Mouse (Mus musculus) heart, adult 2 months (tissue): ENCODE measurements around the gene Frg2f1. TPM values are rescaled to one million over a fixed set of nuclear protein-coding genes. Genes with fewer than 3 reads are reported as not detected.

Experiments
- DNase-seq, 2 experiments: peaks; one replicate each; pipeline ENCODE4 v3.0.0; 2021
- H3K27ac ChIP-seq: fragments of 200-600 bp; 2 replicates; pipeline ENCODE4 v1.8.1; 2022
- H3K27me3 ChIP-seq: fragments of 200-500 bp; 2 replicates; pipeline ENCODE4 v1.6.1; 2012; ENCODE audit warnings: mild to moderate bottlenecking, low read length, inconsistent platforms, mixed read lengths; ENCODE audit not compliant: control insufficient read depth, insufficient read depth
- H3K36me3 ChIP-seq: fragments of 200-500 bp; 2 replicates; pipeline ENCODE4 v1.6.1; 2012; ENCODE audit warnings: low read length, inconsistent platforms; ENCODE audit not compliant: control insufficient read depth, insufficient read depth
- H3K4me1 ChIP-seq: fragments of 200-500 bp; 2 replicates; pipeline ENCODE4 v1.6.1; 2011; ENCODE audit warnings: low read length; ENCODE audit not compliant: control insufficient read depth, insufficient read depth
- H3K4me3 ChIP-seq: fragments of 200-600 bp; 2 replicates; pipeline ENCODE4 v1.8.1; 2022
- H3K79me2 ChIP-seq: fragments of 200-500 bp; replicated peaks from 2 replicates; pipeline ENCODE4 v1.6.1; 2012; ENCODE audit warnings: mild to moderate bottlenecking, inconsistent platforms, low read length, moderate library complexity, mixed read lengths; ENCODE audit not compliant: control insufficient read depth, insufficient read depth
- H3K9ac ChIP-seq: fragments of 200-500 bp; 2 replicates; pipeline ENCODE4 v1.6.1; 2012; ENCODE audit warnings: low read depth, mild to moderate bottlenecking, control low read depth, inconsistent platforms, low read length, mixed read lengths
- CTCF ChIP-seq: fragments of 200-600 bp; IDR thresholded peaks from 2 replicates; pipeline ENCODE4 v1.8.1; 2022; ENCODE audit warnings: antibody characterized with exemption, mild to moderate bottlenecking, moderate library complexity
- EP300 ChIP-seq: fragments of 200-500 bp; IDR thresholded peaks from 2 replicates; pipeline ENCODE4 v1.6.1; 2011; ENCODE audit warnings: low read depth, low read length, control low read depth; ENCODE audit not compliant: insufficient read depth
- POLR2A ChIP-seq: fragments of 200-500 bp; IDR thresholded peaks from 2 replicates; pipeline ENCODE4 v1.6.1; 2011; ENCODE audit warnings: mild to moderate bottlenecking, low read depth, low read length, control low read depth; ENCODE audit not compliant: insufficient read depth
- WGBS: fragments of 180-500 bp; shearing (Covaris S2); methylation state at CpG from one replicate; pipeline ENCODE4 v1.1.7; 2018; 5-methylcytosine and 5-hydroxymethylcytosine counted together
- intact Hi-C: fragments of 180-260 bp; cut with DNase I; formaldehyde crosslinking; loops from one replicate; pipeline ENCODE4 v1.15.1; 2025
- polyA plus RNA-seq: library from polyadenylated mRNA; depleted of rRNA; stranded (reverse); fragments of >200 nt; gene quantifications from 2 replicates; pipeline ENCODE4 v1.2.3, GENCODE M21; 2012
- total RNA-seq, 2 experiments: library from RNA; stranded (reverse); gene quantifications; 2 replicates each; pipeline ENCODE4 v1.2.3; 2021

The Frg2f1 gene
- total and polyA plus RNA-seq, 3 experiments: 3.8 to 6.7 (median 6.3) TPM

DNA sequence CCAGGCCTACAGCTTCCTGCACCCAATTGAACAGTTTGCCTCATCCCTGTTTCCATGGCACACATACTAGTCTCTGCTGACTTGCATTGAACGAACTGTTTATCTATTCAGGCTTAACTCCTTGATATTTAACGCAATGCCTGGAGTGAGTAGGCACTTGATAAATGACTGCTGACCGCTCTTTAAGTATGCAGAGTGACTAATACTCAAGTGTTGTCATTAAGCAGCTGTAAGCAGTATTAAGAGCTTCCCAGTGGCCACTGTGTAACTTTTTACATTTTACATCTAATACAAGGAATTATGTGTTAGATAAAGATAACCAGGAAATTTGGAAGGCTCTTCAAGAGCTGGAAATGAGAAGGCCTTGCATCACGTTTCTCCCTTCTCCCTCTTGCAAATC lies 4.2 kb downstream of the Frg2f1 start:
- no peak overlapping the region for H3K27ac ChIP-seq
- intact Hi-C loops: loop anchor here (5.0 kb wide), 2 partner anchors 92 to 288 kb away; no protein-coding TSS in a partner anchor
- H3K4me3 ChIP-seq: no peak overlapping the region
- DNase-seq: no peak
- WGBS: 49% methylated on average over 4 of the region's 4 CpGs
- peaks cover 4% of the 10 kb centered on the region for H3K4me1 ChIP-seq
- no peaks in the 10 kb centered on the region; the same call in none of the 2 replicates for H3K79me2 ChIP-seq
- no peaks in the 10 kb centered on the region for H3K36me3 ChIP-seq
- no peaks in the 10 kb centered on the region for H3K27me3 ChIP-seq
- TF ChIP-seq CTCF (no peak), POLR2A (no peak)
- no peak overlapping the region for H3K9ac ChIP-seq

DNA sequence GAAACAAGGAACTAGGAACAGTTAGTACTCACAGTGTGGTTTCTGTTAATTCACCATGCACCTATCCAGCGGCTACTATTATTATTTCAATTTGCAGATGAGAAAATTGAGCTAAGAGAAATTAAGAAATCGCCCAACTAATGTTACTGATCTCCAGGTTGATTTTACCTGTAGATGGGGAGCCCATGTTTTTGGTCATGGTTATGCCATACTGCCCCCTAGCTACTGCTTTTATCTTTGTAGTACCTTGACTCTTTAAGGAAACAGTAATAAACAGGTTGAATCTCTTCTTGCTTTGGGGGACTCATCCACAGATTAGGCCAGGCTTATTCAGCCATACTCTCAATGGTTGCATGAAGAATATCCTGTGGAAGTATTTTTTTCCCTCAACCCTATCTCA lies 7.5 kb downstream of the Frg2f1 start:
- Histone ChIP-seq H3K36me3 (no peaks in the 10 kb centered on the region), H3K4me1 (no peaks in the 10 kb centered on the region), H3K79me2 (no peaks in the 10 kb centered on the region), H3K4me3 (no peak overlapping the region), H3K27ac (no peak overlapping the region), H3K27me3 (no peaks in the 10 kb centered on the region), H3K9ac (no peak overlapping the region)
- TF ChIP-seq EP300 (no peak), CTCF (peak; percentile 67)
- intact Hi-C loops: loop anchor here (5.0 kb wide), 1 partner anchor 100 kb away; no protein-coding TSS in a partner anchor
- 87% methylated on average over 2 of the region's 2 CpGs for WGBS
- no peak for DNase-seq

DNA sequence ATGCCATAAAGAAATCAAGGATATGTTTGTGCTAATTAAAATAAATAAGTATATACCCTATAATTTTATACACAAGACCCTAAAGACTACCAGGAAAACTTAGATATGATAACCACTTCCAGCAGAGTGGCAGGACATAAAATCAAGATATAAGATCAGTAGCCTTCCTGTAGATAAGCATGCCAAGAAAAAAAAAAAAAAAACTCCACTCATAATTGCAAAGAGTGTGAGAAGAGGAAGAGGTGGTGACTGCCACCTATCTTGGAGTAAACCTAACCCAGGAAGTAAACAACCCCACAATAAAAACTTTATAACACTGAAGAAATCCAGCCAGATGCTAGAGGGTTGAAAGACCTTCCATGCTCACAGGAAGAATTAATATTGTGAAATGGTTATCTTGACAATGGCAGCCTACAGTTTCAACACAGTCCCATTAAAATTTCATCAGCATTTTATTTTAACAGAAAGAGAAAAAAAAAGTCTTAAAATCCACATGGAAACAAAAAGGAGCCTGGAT lies 12.9 kb downstream of the Frg2f1 start:
- H3K4me1 ChIP-seq: no peaks in the 10 kb centered on the region
- H3K9ac ChIP-seq: no peak overlapping the region
- no peak overlapping the region for H3K27ac ChIP-seq
- DNase-seq: no peak
- no peak overlapping the region for H3K4me3 ChIP-seq
- TF ChIP-seq CTCF: no peak
- no peak for TF ChIP-seq EP300
- no peak for TF ChIP-seq POLR2A
- H3K36me3 ChIP-seq: no peaks in the 10 kb centered on the region
- intact Hi-C loops: no loop called here
- H3K79me2 ChIP-seq: no peaks in the 10 kb centered on the region
- no peaks in the 10 kb centered on the region for H3K27me3 ChIP-seq

DNA sequence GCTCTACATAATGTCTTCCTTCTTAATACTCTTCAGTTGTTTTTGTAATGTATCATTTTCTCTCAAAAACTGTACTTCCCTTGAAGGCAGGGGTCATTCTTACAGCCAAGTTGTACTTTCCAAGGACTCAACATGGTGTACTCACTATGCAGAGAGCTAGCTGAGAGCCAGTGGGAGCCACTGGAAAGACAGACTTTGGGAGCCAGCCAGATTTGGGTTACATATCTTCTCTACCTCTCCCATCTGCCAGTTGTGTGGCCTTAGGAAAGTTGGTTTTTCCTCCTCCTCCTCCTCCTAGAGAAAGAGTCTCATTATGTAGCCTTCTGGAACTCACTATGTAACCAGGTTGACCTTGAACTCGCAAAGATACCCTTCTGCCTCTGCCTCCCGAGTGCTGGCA lies 14.9 kb downstream of the Frg2f1 start:
- Histone ChIP-seq H3K4me1 (no peaks in the 10 kb centered on the region), H3K36me3 (no peaks in the 10 kb centered on the region), H3K27ac (no peak overlapping the region), H3K27me3 (no peaks in the 10 kb centered on the region), H3K79me2 (no peaks in the 10 kb centered on the region), H3K4me3 (no peak overlapping the region), H3K9ac (no peak overlapping the region)
- WGBS: 72% methylated on average over 2 of the region's 2 CpGs
- intact Hi-C loops: no loop called here
- no peak for DNase-seq
- TF ChIP-seq CTCF: no peak
- no peak for TF ChIP-seq EP300
- TF ChIP-seq POLR2A: no peak

DNA sequence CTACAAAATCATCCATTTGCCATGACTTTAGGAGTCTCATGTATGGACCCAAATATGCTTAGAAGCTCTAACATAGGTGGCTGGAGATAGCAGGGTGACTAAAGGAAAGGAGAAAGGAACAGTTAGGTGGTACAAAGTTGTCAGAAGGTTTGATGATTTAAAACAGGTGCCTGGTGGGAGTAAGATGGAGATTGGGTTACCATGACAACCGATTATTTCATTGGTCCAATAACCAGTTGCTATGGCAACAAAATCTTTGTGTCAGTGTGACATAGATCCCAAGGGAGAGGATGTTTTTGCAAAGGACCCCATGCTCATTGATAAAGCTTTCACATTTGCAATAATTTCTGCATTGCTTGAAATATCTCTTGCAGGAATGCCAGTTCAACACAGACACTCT lies 15.3 kb downstream of the Frg2f1 start:
- H3K4me1 ChIP-seq: no peaks in the 10 kb centered on the region
- H3K27me3 ChIP-seq: no peaks in the 10 kb centered on the region
- TF ChIP-seq EP300 (no peak), CTCF (no peak), POLR2A (no peak)
- H3K9ac ChIP-seq: no peak overlapping the region
- no peak for DNase-seq
- no peak overlapping the region for H3K27ac ChIP-seq
- intact Hi-C loops: no loop called here
- no peaks in the 10 kb centered on the region for H3K36me3 ChIP-seq
- no peak overlapping the region for H3K4me3 ChIP-seq
- H3K79me2 ChIP-seq: no peaks in the 10 kb centered on the region
- 89% methylated on average over 1 of the region's 1 CpGs for WGBS

DNA sequence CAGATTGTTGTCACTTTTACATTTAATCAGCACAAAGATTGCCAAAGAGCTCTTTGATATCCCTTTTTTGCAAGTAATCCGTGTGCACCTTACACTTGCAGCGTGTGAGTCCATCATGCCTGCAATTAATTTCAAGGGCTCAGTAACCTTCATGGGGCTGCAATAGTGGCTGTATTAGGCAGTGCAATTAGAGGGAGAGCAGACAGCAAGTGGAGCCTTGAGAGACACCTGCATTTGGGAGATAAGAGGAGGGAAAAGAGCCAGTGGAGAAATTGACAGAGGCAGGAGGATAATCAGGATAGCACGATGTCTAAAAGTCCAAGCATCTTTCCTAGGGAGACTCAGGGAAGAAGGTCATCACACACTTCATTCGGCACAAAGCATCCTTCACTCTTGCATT lies 15.8 kb downstream of the Frg2f1 start:
- WGBS: 70% methylated on average over 4 of the region's 4 CpGs
- H3K36me3 ChIP-seq: no peaks in the 10 kb centered on the region
- no peak for DNase-seq

More for the DNA sequence above, 15.8 kb downstream of the Frg2f1 start:
- H3K9ac ChIP-seq: no peak overlapping the region
- intact Hi-C loops: no loop called here
- H3K4me1 ChIP-seq: no peaks in the 10 kb centered on the region
- H3K79me2 ChIP-seq: no peaks in the 10 kb centered on the region
- no peak overlapping the region for H3K27ac ChIP-seq
- no peak overlapping the region for H3K4me3 ChIP-seq
- no peak for TF ChIP-seq POLR2A
- TF ChIP-seq EP300: no peak
- TF ChIP-seq CTCF: no peak
- H3K27me3 ChIP-seq: no peaks in the 10 kb centered on the region
